Mouse (Mus musculus) adrenal gland (tissue): ENCODE measurements around the gene Zfp965.
"Not testable (repeated sequence)": the region's sequence is repeated elsewhere in the genome, so short reads cannot be mapped to it uniquely, and the experiment has no call there.

ENCODE experiments used
- intact Hi-C: fragments of 180-260 bp; cut with DNase I; formaldehyde crosslinking; loops from one replicate; pipeline ENCODE4 v1.15.1; 2025
- long read RNA-seq, 2 experiments: library from polyadenylated mRNA; unstranded; transcript quantifications; one replicate each; pipeline ENCODE4 v2.0.0; 2020; ENCODE audit warnings: borderline replicate concordance in 1 of 2; ENCODE audit not compliant: insufficient replicate concordance in 1 of 2

Zfp965 gene
- long read RNA-seq, experiment 1, partial matches to known transcripts, result 0 of 2 reads
- long read RNA-seq, experiment 1, other reads (novel, unspliced or antisense), result 0 of 2 reads
- long read RNA-seq, experiment 2, result 0 reads

DNA sequence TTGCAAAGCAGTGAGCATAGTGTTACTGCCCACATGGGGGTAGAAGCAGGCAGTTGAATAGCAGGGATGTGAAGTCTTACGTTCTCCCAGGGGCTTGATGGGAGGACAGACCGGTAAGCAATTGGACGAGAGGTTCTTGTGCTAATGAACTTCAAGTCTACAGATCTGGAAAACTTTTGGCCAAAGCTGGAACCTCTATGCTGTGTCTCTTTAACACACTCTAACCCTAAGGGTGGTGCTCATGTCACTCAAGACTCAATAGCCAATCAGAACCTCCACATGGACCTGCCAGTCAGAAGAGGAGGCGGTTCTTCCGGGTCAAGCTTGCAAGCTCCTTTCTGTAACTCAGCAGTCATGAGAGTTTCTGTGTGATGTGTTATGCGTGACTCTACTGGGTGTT lies at the start of gene Zfp965:
TSS of gene Zfp965 (plus strand) at position 301 of the 400 bp plus-strand sequence.
- intact Hi-C loops, result not testable (repeated sequence)

DNA sequence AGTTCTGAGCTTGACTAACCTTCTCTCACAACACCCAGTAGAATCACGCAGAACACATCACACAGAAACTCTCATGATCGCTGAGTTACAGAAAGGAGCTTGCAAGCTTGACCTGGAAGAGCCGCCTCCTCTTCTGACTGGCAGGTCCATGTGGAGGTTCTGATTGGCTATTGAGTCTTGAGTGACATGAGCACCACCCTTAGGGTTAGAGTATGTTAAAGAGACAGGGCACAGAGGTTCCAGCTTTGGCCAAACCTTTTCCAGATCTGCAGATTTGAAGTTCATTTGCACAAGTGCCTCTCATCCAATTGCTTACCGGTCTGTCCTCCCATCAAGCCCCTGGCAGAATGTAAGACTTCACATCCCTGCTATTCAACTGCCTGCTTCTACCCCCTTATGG lies 34.1 kb upstream of the Zfp965 start, which contains the start of gene Gm4724:
TSS of gene Gm4724 (minus strand) at position 101 of the 400 bp plus-strand sequence.
- intact Hi-C loops, result not testable (repeated sequence)
